Mouse (Mus musculus) naive thymus-derived CD4-positive, alpha-beta T cell, adult 2 months (primary cell): ENCODE results near the gene Pcna.

ENCODE experiments used
- DNase-seq: peaks from one replicate; pipeline ENCODE4 v3.0.0-alpha.2; 2011; ENCODE audit warnings: low read depth

The Pcna gene

DNA sequence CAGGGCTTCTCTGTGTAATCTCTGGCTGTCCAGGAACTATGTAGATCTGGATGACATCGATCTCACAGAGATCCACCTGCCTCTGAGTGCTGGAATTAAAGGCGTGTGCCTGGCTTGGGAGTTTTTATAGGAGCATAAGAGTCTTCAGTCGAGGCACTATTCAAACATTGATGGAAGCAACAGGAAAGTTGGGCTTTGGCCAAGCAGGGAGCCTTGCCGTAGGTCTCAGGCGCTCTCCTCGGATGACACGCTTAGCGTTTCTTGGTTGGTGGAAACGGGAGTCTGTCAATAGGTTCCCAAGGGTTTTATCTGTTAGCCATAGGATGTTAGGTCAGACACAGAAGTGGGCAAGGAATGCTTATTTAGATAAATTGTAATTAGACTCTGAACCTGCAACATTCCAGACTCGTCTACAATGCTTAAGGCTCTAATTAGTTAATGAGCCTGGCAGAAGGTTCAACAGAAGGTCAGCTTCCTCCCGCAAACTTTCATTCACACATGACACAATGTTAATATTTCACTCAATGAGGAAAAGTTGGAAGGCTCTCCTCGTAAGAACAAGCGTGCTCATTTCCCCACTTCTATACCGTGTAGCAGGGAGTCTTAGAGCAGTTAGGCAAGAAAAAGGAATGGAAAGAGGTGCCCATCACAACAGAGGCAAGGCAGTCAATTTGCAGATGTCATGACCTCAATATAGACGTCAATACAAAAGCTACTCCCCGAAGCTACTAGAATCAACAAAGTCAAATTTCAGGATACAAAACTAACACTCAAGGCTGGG lies 18.9 kb downstream of the Pcna start:
- DNase-seq: no peak

DNA sequence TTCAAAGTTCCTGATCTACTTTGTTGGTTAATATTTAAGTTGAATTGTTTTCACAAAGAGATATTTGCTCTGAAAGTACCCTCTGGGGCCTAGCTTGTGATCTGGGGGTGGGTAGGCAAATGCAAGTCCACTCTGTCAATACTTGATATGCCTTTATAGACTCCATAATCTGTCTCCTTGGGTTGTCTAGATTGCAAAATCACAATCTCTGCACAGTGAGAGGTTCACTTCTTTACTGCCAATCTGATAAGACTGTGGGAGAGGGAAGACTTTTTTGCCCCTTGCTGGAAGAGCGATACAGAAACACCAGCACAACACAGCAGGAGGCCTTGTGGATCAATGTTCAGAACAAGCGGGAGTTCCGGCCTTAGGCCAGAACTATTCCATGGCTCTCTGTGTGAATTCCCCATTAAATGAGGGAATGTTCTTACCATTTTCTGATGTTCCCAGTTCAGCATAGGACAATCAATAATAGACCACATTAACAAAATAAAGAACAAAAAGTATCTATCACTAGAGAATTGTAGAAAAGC lies 20.6 kb downstream of the Pcna start:
- no peak for DNase-seq

DNA sequence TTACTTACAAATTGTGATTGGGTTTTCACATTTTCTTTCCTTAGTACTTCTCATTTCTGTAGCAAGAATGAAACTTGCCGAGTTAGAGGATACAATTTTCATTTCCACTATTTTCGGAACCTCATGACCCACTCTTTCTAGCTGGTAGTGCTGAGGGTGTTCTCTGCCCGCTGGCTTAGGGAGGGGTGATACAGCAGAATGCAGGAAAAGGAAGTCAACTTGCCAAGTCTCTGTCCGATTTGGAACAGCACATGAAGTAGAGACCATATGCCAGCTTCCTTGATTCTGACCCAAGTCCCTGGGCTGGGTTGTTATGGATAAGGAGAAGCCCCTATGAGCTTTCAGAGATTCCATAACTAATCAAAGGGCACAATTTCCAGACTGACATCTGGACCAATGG lies 28.8 kb downstream of the Pcna start:
- DNase-seq: no peak

DNA sequence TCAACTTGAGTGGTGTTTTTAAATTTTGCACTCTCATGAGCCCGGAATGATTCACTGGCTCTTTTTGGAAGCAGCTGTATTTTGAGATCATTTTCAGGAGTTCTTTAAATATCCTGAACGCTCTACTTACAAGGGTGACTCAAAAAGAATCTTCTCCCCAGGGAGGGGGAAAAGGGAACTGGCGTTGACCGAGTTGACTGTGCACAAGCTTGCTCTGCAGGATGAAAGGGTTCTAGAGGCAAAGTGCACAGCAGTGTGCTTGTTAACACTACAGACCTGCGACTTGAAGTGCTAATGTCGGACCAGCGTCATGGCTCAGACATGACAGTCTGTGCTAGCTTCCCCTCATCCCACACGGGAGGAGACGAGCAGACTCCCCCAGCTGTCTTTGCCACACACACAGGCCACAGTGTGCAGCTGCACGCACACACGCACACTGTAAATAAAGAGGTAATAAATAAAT lies 31.5 kb downstream of the Pcna start:
- no peak for DNase-seq

DNA sequence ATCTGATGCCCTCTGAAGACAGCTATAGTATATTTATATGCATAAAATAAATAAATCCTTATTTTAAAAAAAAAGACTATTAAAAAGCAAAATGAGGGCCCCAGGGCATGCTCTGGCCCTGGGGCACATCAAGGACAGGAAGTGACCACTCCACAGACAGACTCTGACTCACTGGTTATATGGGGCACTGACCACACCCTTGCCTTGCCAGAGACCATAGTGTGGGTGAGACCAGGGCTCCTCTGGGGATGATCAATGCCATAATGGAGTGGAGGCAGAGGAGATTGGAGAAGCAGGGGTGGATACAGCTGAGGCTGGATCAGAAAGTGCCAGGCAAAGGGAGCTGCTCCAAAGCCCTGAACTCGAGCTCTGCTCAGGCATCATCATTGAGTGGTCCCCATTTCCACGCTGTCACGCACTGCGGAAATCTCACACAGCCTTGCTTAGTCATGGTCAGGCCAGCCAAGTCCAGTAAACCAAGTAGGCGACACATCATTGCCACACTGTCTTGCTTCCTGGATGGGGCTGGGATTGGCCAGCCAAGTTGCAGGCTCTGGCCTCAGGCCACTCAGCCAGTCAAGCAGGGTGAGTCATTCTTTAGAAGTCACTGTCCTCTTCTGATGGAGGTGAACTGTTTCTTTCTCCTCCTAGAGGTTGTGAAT lies 41.0 kb downstream of the Pcna start:
- no peak for DNase-seq

DNA sequence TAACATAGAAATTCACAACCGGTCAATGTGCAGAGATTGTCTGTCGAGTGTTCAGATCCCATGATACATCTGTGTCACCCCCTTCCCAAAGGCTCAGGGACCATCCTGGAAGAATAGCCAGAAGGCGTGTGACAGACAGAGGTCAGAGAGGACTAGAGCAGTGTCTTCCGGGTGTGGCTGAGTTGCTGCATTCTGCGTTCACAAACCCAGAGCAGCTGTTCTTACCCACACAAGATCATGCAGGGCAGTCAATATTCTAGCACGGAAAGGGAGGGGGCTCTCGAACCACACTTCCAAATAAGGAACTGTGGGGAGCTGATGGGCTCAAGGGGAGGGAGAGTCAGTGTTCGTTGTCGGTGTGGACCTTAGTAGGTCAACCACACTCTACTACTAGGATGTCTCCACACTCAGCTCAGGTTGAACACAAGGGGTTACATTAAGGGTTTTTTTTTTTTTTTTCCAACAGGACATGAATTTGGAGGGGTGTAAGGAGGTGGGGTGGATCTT lies 42.3 kb downstream of the Pcna start:
- DNase-seq: no peak

DNA sequence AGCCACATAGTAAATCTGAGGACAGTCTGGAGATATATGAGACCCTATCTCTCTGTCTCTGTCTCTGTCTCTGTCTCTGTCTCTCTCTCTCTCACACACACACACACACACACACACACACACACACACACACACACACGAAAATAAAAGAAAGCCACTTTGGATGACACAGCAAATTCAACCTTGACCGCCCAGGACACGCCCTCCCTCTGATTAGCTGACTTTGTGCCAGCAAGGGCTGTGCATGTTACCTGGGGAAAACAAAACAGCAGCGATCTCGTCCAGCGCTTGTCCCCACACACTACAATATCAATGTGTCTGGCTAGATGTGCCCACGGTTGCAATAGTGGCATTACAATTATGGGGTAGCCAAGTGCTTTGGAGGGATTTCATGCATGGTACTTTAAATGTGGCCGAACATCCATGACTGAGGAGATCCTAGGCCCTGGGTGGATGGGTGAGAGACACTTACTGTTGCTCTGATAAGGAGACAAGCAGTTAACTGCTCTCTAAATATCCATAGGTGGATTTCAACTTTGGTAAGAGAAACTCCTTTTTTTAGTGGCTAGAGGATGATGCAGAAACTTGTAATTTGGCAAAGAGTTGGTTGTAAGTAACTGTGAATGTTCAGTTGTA lies 44.8 kb downstream of the Pcna start:
- DNase-seq: no peak

DNA sequence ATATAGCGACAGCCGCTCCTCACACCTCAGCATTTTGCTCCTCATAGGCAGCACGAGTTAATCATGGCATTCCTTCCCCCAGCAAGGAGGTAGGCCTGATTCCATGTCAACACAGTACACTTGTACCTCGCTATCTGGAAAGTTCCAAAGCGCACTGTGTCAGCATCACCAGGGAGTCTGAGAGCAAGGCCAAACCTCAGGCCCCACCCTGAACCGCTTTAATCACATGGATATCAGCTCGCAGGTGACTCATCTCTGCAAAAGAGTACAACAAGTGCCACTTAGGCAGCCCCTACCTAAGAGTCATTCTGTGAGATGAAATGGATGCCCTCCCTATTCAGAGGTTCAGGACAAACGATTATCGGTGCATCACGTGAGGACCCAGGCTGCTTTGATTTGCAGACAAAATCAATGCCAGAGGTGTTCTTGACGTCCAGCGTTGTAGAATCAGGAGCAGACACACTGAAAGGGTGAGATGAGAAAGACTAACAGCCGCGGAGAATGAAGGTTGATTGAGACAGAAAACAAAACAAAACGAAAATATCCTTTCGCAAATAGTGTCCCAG lies 46.7 kb downstream of the Pcna start:
- DNase-seq: no peak

DNA sequence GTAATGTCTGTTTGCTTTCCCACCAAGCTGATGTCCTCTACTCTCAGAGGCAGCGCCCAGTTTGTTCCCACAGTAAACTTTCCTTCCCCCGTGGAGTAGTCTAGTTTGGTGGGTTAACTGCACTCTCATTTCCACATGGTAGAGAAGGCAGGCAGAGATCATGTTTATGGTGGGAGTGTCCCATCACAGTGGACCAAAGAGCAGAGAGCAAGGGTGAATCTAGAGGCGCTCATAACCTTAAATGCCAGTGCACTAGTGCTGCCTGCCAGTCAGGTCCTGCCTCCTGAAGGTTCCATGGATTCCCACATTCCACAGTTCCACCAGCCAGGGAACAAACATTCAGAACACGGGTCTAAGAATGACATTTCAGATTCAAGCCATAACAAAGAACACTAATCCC lies 47.6 kb downstream of the Pcna start:
- no peak for DNase-seq

DNA sequence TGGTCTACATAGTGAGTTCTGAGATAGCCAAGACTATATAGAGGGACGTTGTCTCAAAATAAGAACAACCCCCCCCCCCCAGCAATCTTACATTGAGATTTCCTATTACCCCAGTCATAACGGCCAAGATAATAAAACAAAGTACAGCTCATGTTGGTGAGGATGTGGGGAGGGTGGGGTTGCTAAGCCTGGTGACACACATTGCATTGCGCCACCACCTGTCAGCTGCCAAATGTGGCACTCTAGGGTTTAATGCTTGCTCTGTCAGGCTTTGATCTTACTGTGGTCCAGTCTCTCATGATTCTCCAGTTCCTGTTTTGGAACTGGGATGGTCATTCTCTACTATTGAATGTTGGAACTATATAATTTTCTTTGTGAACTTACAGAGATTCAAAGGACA lies 49.3 kb downstream of the Pcna start:
- DNase-seq: peak; percentile 6

DNA sequence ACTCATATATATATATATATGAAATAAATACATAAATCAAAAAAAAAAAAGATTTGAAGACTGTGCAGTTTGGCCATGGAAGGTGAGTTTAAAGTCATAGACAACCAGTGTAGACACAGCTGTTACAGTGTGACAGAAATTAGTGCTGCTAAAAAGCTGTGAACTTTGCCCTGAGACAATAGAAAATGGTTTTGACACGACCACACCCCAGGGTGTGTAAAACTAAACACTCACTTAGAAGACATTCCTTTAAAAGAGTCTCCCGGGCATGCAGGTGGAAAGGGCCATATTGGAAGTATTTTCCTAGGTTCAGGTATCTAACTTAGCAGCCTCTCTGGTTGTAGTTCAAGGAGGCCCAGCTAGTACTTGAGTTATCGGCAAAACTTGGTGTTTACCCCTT lies 49.9 kb downstream of the Pcna start:
- no peak for DNase-seq
